Mouse (Mus musculus) embryonic fibroblast, embryonic 13.5 days (primary cell): Measurements from ENCODE around the gene Ttc19.

ENCODE experiments used
- CTCF ChIP-seq: IDR thresholded peaks from 2 replicates; pipeline ENCODE4 v1.5.1; 2011; ENCODE audit warnings: mild to moderate bottlenecking, control low read depth, low read length, moderate library complexity, borderline replicate concordance; ENCODE audit not compliant: insufficient read depth
- POLR2A ChIP-seq: IDR thresholded peaks from 2 replicates; pipeline ENCODE4 v1.6.1; 2011; ENCODE audit warnings: low read depth, mild to moderate bottlenecking, control low read depth, low read length, moderate library complexity

GRCm38 (mm10) chr11:62287700-62288099 lies 6.4 kb downstream of the Ttc19 start:
- no peak for TF ChIP-seq CTCF
- no peak for TF ChIP-seq POLR2A
